Mouse (Mus musculus) C2C12 (cell line): ENCODE results near the gene Ssmem1.

Source experiments
- CEBPB ChIP-seq: IDR thresholded peaks from one replicate; pipeline ENCODE4 v1.6.1; 2011; ENCODE audit warnings: low read depth, mild to moderate bottlenecking, control low read depth, moderate library complexity
- CTCF ChIP-seq: IDR thresholded peaks from one replicate; pipeline ENCODE4 v1.5.1; 2011; ENCODE audit not compliant: control insufficient read depth, insufficient read depth, insufficient read length
- MAX ChIP-seq: IDR thresholded peaks from one replicate; pipeline ENCODE4 v1.6.1; 2011; ENCODE audit warnings: mild to moderate bottlenecking, control low read depth
- MYOG ChIP-seq: IDR thresholded peaks from one replicate; pipeline ENCODE4 v1.6.1; 2011; ENCODE audit not compliant: control insufficient read depth, insufficient read length; ENCODE audit errors: extremely low read depth
- USF1 ChIP-seq: IDR thresholded peaks from one replicate; pipeline ENCODE4 v1.6.1; 2011; ENCODE audit warnings: low read depth, mild to moderate bottlenecking, control low read depth, moderate library complexity

DNA sequence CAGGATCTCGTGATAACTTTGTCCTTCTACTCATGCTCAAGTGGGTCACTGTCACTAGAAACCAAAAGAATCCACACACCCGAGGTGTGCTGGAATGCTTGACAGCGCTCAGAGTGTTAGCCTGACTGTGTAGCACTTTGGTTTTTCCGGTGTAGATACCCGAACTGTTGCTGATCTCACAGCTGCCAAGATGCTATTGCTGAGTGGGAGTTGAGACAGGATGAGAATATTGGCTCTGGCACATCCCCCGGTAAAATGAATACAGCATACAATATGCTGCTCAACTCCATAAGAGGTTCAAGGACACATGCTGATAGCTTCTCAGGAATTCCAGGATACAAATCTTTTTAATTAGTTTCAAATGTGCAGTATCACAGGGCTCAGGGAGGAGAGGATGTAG, 19.2 kb downstream of the Ssmem1 start:
- no peak for TF ChIP-seq USF1
- TF ChIP-seq CTCF: no peak
- TF ChIP-seq CEBPB: no peak
- no peak for TF ChIP-seq MAX
- no peak for TF ChIP-seq MYOG
